7 mouse cellular contexts compared by ENCODE assay signal in the genomic region with DNA sequence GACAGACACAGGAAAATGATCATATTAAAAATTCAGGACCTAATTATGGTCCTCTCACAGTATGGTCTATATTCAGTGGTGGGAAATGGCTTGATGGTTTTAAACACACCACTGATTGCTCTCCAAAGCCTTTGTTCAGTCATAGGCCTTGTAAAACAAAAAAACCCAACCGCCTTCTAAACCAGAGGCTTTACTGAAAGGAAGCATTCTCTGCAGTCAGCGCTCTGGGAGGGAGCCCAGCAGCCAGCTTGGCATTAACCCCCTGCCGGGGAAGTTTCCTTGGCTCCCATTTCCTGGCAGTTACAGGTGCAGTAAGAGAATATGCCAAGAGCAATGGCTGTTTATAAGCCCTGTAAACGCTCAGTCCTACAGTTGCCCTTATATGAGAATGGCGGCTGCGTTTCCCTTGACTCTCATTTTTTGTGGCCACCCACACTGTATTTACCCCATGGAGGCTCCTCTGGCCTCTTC.
DNase-seq lines count a peak whose midpoint lies in the region; ATAC-seq and TF ChIP-seq lines count a peak whose summit lies in the region.

No protein-coding gene starts in this region.

- CTCF ChIA-PET in Patski (lab: Charles Lee) = no interaction called here

- peak overlapping the region; percentile 22; the same call in 1 of the 2 replicates for H3K4me2 ChIP-seq in forebrain, embryonic 16.5 days (ENCODE audit: low read length)
- H3K4me2 ChIP-seq in liver, embryonic 11.5 days = no peak overlapping the region

- peak overlapping the region; percentile 77 for H3K27ac ChIP-seq in forebrain, embryonic 16.5 days (ENCODE audit: low read length)
- no peak overlapping the region for H3K27ac ChIP-seq in liver, embryonic 11.5 days (ENCODE audit: low read depth, low read length)

- in situ Hi-C loops in Patski (cut with MboI; ENCODE audit: low pct_unique_long_range_greater_than_20kb) = no loop called here

- no peak for TF ChIP-seq CTCF in Patski (IDR thresholded peaks at IDR 0.05)

- DNase-seq in ES-CJ7 (ENCODE audit: low read depth, low spot score) (peak; percentile 40), Patski (ENCODE audit: low read depth, low spot score) (peak; percentile 90)
- peak; percentile 50 to 58 for DNase-seq in layer of hippocampus, postnatal 36 days
- peak; percentile 42 for DNase-seq in right cerebral cortex, adult 18-20 months
- DNase-seq in liver, embryonic 11.5 days (ENCODE audit: low spot score) = no peak

- WGBS in forebrain, embryonic 16.5 days = 5% methylated on average over 6 of the region's 6 CpGs
- WGBS in liver, embryonic 11.5 days = 49% methylated on average over 6 of the region's 6 CpGs

- no peak overlapping the region; the same call in 1 of the 2 replicates for H3K9ac ChIP-seq in forebrain, embryonic 16.5 days (replicated peaks; ENCODE audit: low read depth, low read length)
- no peak overlapping the region for H3K9ac ChIP-seq in liver, embryonic 11.5 days (ENCODE audit: low read depth, low read length)

- H3K27me3 ChIP-seq in Patski = no peaks in the 10 kb centered on the region
- H3K27me3 ChIP-seq in forebrain, embryonic 16.5 days (replicated peaks; ENCODE audit: control insufficient read depth, insufficient read depth, low read length) = no peaks in the 10 kb centered on the region
- H3K27me3 ChIP-seq in liver, embryonic 11.5 days (replicated peaks; ENCODE audit: control insufficient read depth, insufficient read depth, low read length) = no peaks in the 10 kb centered on the region

- no peaks in the 10 kb centered on the region for H3K36me3 ChIP-seq in forebrain, embryonic 16.5 days (ENCODE audit: control insufficient read depth, insufficient read depth)
- H3K36me3 ChIP-seq in liver, embryonic 11.5 days (ENCODE audit: control insufficient read depth, insufficient read depth, low read length) = no peaks in the 10 kb centered on the region

- POLR2A ChIA-PET in Patski (lab: Charles Lee) = no interaction called here

- H3K4me3 ChIP-seq in forebrain, embryonic 16.5 days (replicated peaks; ENCODE audit: low read length) = no peak overlapping the region
- H3K4me3 ChIP-seq in liver, embryonic 11.5 days (ENCODE audit: low read depth, low read length) = no peak overlapping the region

- no peaks in the 10 kb centered on the region for H3K9me3 ChIP-seq in forebrain, embryonic 16.5 days (ENCODE audit: control insufficient read depth, low read length)
- H3K9me3 ChIP-seq in liver, embryonic 11.5 days (ENCODE audit: control insufficient read depth, low read length) = no peaks in the 10 kb centered on the region

- no peak for ATAC-seq in Patski
- ATAC-seq in forebrain, embryonic 16.5 days = peak; percentile 88
- no peak for ATAC-seq in liver, embryonic 11.5 days (replicated peaks; ENCODE audit: low FRiP score)
- no peak for ATAC-seq in erythroid progenitor cell, adult 5-6 weeks (replicated peaks; ENCODE audit: low FRiP score, poor library complexity, severe bottlenecking)

- H3K4me1 ChIP-seq in forebrain, embryonic 16.5 days (replicated peaks; ENCODE audit: control insufficient read depth, insufficient read depth, low read length) = peaks cover 15% of the 10 kb centered on the region
- no peaks in the 10 kb centered on the region for H3K4me1 ChIP-seq in liver, embryonic 11.5 days (replicated peaks; ENCODE audit: control insufficient read depth, insufficient read depth, low read length)
